Comparison of ENCODE assay signal across 8 mouse cellular contexts in genomic region chr2:128324256-128325096, GRCm38 (mm10).
DNase-seq lines count a peak whose midpoint lies in the region; ATAC-seq and TF ChIP-seq lines count a peak whose summit lies in the region.

No protein-coding gene starts in this region.

- H3K9ac ChIP-seq in lung, embryonic 15.5 days, result no peak overlapping the region
- H3K9ac ChIP-seq in embryonic facial prominence, embryonic 13.5 days, result no peak overlapping the region

- peak overlapping the region; percentile 28 for H3K4me2 ChIP-seq in lung, embryonic 15.5 days
- peak overlapping the region; percentile 35 for H3K4me2 ChIP-seq in embryonic facial prominence, embryonic 13.5 days

- no peak for TF ChIP-seq POLR2A in lung, adult 2 months (IDR thresholded peaks at IDR 0.05; ENCODE audit: borderline replicate concordance, extremely low read depth, low read depth, low read length)

- 20% methylated on average over 13 of the region's 13 CpGs for WGBS in lung, embryonic 15.5 days
- 18% methylated on average over 13 of the region's 13 CpGs for WGBS in lung, adult 2 months
- 17% methylated on average over 13 of the region's 13 CpGs for WGBS in embryonic facial prominence, embryonic 13.5 days
- WGBS in heart, embryonic 10.5 days, result 30% methylated on average over 13 of the region's 13 CpGs

- no peaks in the 10 kb centered on the region for H3K36me3 ChIP-seq in lung, embryonic 15.5 days
- H3K36me3 ChIP-seq in embryonic facial prominence, embryonic 13.5 days, result no peaks in the 10 kb centered on the region
- no peaks in the 10 kb centered on the region for H3K36me3 ChIP-seq in heart, embryonic 10.5 days

- no peaks in the 10 kb centered on the region for H3K9me3 ChIP-seq in lung, embryonic 15.5 days
- H3K9me3 ChIP-seq in embryonic facial prominence, embryonic 13.5 days, result no peaks in the 10 kb centered on the region
- no peaks in the 10 kb centered on the region for H3K9me3 ChIP-seq in heart, embryonic 10.5 days

- no peak overlapping the region for H3K4me3 ChIP-seq in lung, embryonic 15.5 days
- H3K4me3 ChIP-seq in lung, adult 2 months (replicated peaks; ENCODE audit: extremely low read depth, low read depth, low read length), result no peak overlapping the region
- H3K4me3 ChIP-seq in embryonic facial prominence, embryonic 13.5 days, result no peak overlapping the region
- no peak overlapping the region; the same call in 1 of the 2 replicates for H3K4me3 ChIP-seq in heart, embryonic 10.5 days

- peak; percentile 70; the same call in 1 of the 2 replicates for ATAC-seq in lung, embryonic 15.5 days (ENCODE audit: borderline replicate concordance, extremely low read depth, low FRiP score, low TSS enrichment)
- peak; percentile 58 for ATAC-seq in embryonic facial prominence, embryonic 13.5 days (ENCODE audit: insufficient number of reproducible peaks, insufficient read depth, low FRiP score, low TSS enrichment, low read depth)

- no peak for DNase-seq in lung, adult 2 months
- DNase-seq in heart, embryonic 10.5 days (ENCODE audit: low spot score), result no peak
- DNase-seq in kidney, postnatal 14 days, result peak; percentile 64
- peak; percentile 67 for DNase-seq in retina, postnatal 1 day
- no peak for DNase-seq in right cerebral cortex, adult 18-20 months
- DNase-seq in spleen, postnatal 36 days (ENCODE audit: low spot score in 2 of 2), result no peak

- TF ChIP-seq CTCF in lung, adult 2 months (IDR thresholded peaks at IDR 0.05; ENCODE audit: insufficient read depth, low read length), result no peak

- H3K27ac ChIP-seq in lung, embryonic 15.5 days, result peak overlapping the region; percentile 49
- peak overlapping the region; percentile 81 for H3K27ac ChIP-seq in embryonic facial prominence, embryonic 13.5 days
- peak overlapping the region; percentile 73 for H3K27ac ChIP-seq in heart, embryonic 10.5 days

- peaks cover 30% of the 10 kb centered on the region for H3K4me1 ChIP-seq in lung, embryonic 15.5 days
- peaks cover 6% of the 10 kb centered on the region for H3K4me1 ChIP-seq in lung, adult 2 months (ENCODE audit: control insufficient read depth, insufficient read depth, low read length)
- H3K4me1 ChIP-seq in embryonic facial prominence, embryonic 13.5 days, result peaks cover 24% of the 10 kb centered on the region
- peaks cover 43% of the 10 kb centered on the region for H3K4me1 ChIP-seq in heart, embryonic 10.5 days

- no peaks in the 10 kb centered on the region for H3K27me3 ChIP-seq in lung, embryonic 15.5 days
- H3K27me3 ChIP-seq in embryonic facial prominence, embryonic 13.5 days, result no peaks in the 10 kb centered on the region
- H3K27me3 ChIP-seq in heart, embryonic 10.5 days (ENCODE audit: insufficient read depth, poor library complexity, severe bottlenecking), result no peaks in the 10 kb centered on the region

Comparison
In these comparisons a context has a peak if more than half of its experiments do, and no peak if none do; other contexts are left out.
1. DNase-seq: peak in kidney, postnatal 14 days (single experiment) and retina, postnatal 1 day (single experiment); none in lung, adult 2 months (single experiment), heart, embryonic 10.5 days (single experiment), right cerebral cortex, adult 18-20 months (single experiment) and spleen, postnatal 36 days (0 of 2).
2. Peak in every context shown above with its lines, with median percentiles within 50 percentile points of each other: H3K27ac ChIP-seq.